Mouse (Mus musculus) spleen, adult 2 months (tissue): ENCODE data around the gene Snx4. TPM values are rescaled to one million over a fixed set of nuclear protein-coding genes. Genes with fewer than 3 reads are reported as not detected.
A peak's percentile ranks its signal among the peaks of the same experiment; 100 is the strongest.

ENCODE experiments used
- DNase-seq, 2 experiments: peaks; one replicate each; pipeline versions ENCODE4 v3.0.0 to v3.0.0-alpha.2; 2012 to 2021; ENCODE audit warnings: low spot score in 2 of 2, low read depth in 1 of 2
- H3K27ac ChIP-seq: fragments of 200-500 bp; 2 replicates; pipeline ENCODE4 v1.5.1; 2012; ENCODE audit warnings: low read length, inconsistent platforms; ENCODE audit not compliant: insufficient read depth
- H3K27me3 ChIP-seq: fragments of 200-500 bp; 2 replicates; pipeline ENCODE4 v1.6.1; 2012; ENCODE audit warnings: mild to moderate bottlenecking, moderate library complexity, low read length, inconsistent platforms; ENCODE audit not compliant: control insufficient read depth, insufficient read depth
- H3K36me3 ChIP-seq: fragments of 200-500 bp; 2 replicates; pipeline ENCODE4 v1.6.1; 2012; ENCODE audit warnings: mild to moderate bottlenecking, low read length, inconsistent platforms; ENCODE audit not compliant: control insufficient read depth, insufficient read depth
- H3K4me1 ChIP-seq: fragments of 200-500 bp; 2 replicates; pipeline ENCODE4 v1.6.1; 2011; ENCODE audit warnings: inconsistent platforms; ENCODE audit not compliant: control insufficient read depth, insufficient read depth, insufficient read length
- H3K4me3 ChIP-seq: fragments of 200-500 bp; 2 replicates; pipeline ENCODE4 v1.5.1; 2011; ENCODE audit warnings: mild to moderate bottlenecking, inconsistent platforms; ENCODE audit not compliant: insufficient read depth, insufficient read length; ENCODE audit errors: extremely low read depth
- CTCF ChIP-seq: fragments of 200-500 bp; IDR thresholded peaks from 2 replicates; pipeline ENCODE4 v1.5.1; 2011; ENCODE audit warnings: mild to moderate bottlenecking, inconsistent platforms; ENCODE audit not compliant: insufficient read depth, insufficient read length, insufficient replicate concordance; ENCODE audit errors: extremely low read depth
- POLR2A ChIP-seq: fragments of 200-500 bp; IDR thresholded peaks from 2 replicates; pipeline ENCODE4 v1.6.1; 2011; ENCODE audit warnings: low read depth, low read length, inconsistent platforms
- WGBS: fragments of 180-500 bp; shearing (Covaris S2); methylation state at CpG from one replicate; pipeline ENCODE4 v1.1.7; 2018; 5-methylcytosine and 5-hydroxymethylcytosine counted together
- polyA plus RNA-seq: library from polyadenylated mRNA; depleted of rRNA; stranded (reverse); fragments of >200 nt; gene quantifications from 2 replicates; pipeline ENCODE4 v1.2.3, GENCODE M21; 2012

Snx4 gene
- polyA plus RNA-seq, 1 experiment: 7.9 TPM

DNA sequence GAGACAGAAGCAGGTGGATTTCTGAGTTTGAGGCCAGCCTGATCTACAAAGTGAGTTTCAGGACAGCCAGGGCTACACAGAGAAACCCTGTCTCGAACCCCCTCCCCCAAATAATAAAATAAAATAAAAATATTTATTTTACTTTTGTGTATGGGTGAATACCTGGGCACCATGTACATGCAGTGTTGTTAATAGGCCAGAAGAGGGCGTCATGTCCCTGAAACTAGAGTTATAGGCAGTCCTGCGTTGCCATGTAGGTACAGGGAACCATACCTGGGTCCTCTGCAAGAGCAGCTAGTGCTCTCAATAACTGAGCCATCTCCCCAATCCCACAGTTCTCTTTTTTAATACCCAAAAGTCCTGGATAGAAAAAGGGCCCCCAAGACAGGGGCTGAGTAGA lies 66.4 kb downstream of the Snx4 start:
- whole genome bisulfite sequencing: 74% methylated on average over 3 of the region's 3 CpGs
- no peak for DNase-seq
- Histone ChIP-seq H3K4me3 (no peak overlapping the region), H3K27me3 (no peaks in the 10 kb centered on the region), H3K36me3 (no peaks in the 10 kb centered on the region), H3K4me1 (no peaks in the 10 kb centered on the region), H3K27ac (no peak overlapping the region)
- TF ChIP-seq POLR2A: no peak
- TF ChIP-seq CTCF: no peak

DNA sequence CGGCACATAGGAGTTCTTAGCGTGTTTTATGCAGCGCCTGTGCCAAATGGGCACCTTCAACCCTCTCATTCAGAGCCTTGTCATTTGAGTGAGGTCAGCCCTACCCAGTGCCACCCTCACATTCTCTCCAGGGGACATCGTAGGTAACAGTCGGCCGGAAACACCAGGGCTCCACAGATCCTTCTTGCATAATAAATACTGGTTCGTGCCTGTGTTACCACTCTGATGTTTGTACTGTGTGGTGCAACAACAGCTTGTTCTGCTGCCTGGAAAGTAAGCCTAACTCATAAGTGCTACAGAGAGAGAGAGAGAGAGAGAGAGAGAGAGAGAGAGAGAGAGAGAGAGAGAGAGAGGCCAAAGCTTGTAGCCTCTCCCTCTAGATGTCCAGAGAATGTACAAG lies 66.8 kb downstream of the Snx4 start:
- H3K36me3 ChIP-seq: no peaks in the 10 kb centered on the region
- 94% methylated on average over 7 of the region's 7 CpGs for WGBS
- H3K27me3 ChIP-seq: no peaks in the 10 kb centered on the region
- H3K4me1 ChIP-seq: no peaks in the 10 kb centered on the region
- TF ChIP-seq POLR2A: no peak
- no peak for DNase-seq
- no peak overlapping the region for H3K4me3 ChIP-seq
- no peak overlapping the region for H3K27ac ChIP-seq

DNA sequence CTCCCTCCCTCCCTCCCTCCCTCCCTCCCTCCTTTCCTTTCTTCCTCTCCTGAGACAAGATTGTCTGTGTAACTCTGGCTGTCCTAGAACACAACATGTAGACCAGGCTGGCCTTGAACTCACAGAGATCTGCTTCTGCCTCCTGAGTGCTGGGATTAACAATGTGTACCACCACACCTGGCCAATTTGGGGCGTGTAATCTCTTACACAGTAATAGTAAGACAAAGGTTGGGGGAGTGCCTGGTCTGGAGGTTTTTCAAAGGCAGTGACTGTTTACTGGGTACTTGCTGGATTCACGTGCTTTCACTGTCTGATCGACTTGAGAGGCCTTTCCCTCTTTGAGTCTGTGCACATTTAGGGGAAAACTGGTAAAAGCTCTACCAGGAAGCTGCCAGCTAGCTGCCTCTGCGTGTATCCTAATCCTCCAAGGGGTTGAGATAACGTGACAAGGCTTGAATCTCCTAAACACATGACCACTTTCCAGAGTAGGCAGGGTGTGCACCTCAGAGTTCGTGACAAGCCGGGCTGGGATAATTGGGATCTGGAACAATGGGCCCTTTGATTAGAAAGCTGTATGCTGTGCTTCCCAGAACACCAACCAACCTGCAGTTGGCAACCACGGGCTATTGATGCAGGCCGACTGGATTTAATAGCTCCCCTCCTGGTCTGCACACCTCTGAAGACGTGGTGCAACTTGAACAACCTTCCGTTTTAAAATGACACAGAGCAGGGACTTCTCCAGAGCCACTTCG lies 74.6 kb downstream of the Snx4 start:
- Histone ChIP-seq H3K27ac (no peak overlapping the region), H3K27me3 (no peaks in the 10 kb centered on the region), H3K4me3 (no peak overlapping the region), H3K36me3 (no peaks in the 10 kb centered on the region), H3K4me1 (no peaks in the 10 kb centered on the region)
- 87% methylated on average over 12 of the region's 12 CpGs for WGBS
- DNase-seq: no peak
- TF ChIP-seq POLR2A (no peak), CTCF (no peak)

DNA sequence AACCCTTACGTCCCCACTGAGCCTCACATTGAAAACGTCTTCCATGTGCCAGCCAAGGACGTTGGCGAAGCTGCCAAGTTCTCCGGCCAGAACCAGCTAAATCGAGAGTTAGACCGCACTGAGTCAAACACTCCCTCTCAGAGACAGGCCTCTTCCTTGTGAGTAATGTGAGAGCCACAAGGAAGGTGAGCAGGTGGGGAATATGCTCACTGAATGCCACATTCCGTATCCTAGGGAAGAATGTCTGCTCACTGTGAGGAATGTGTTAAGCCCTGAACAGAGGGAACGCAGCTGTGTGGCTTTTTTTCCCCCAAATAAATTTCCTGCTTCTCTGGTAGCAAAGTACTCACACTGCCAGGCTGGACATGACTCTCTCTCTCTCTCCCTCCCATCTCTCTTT lies 75.3 kb downstream of the Snx4 start:
- H3K27ac ChIP-seq: no peak overlapping the region
- H3K4me1 ChIP-seq: no peaks in the 10 kb centered on the region
- no peaks in the 10 kb centered on the region for H3K27me3 ChIP-seq
- no peaks in the 10 kb centered on the region for H3K36me3 ChIP-seq
- WGBS: 91% methylated on average over 9 of the region's 9 CpGs
- no peak overlapping the region for H3K4me3 ChIP-seq
- no peak for DNase-seq
- TF ChIP-seq CTCF (no peak), POLR2A (no peak)

DNA sequence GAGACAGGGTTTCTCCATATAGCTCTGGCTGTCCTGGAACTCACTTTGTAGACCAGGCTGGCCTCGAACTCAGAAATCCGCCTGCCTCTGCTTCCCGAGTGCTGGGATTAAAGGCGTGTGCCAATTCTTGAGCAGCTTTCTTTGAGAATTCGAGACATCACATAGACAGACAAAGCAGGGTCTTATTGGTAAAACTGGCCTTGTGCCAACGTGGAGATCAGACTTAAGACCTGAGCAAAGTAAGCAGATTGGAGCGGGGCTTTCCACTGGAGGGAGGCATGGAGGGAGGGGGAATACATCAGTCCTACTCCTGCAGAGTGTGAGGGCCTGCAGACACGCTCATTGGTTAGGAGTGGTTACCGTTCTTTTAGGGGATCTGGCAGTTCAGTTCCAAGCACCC lies 75.9 kb downstream of the Snx4 start:
- no peak overlapping the region for H3K27ac ChIP-seq
- H3K27me3 ChIP-seq: no peaks in the 10 kb centered on the region
- WGBS: 88% methylated on average over 9 of the region's 9 CpGs
- TF ChIP-seq POLR2A: no peak
- no peak for TF ChIP-seq CTCF
- H3K36me3 ChIP-seq: no peaks in the 10 kb centered on the region
- DNase-seq: no peak
- no peak overlapping the region for H3K4me3 ChIP-seq
- no peaks in the 10 kb centered on the region for H3K4me1 ChIP-seq

DNA sequence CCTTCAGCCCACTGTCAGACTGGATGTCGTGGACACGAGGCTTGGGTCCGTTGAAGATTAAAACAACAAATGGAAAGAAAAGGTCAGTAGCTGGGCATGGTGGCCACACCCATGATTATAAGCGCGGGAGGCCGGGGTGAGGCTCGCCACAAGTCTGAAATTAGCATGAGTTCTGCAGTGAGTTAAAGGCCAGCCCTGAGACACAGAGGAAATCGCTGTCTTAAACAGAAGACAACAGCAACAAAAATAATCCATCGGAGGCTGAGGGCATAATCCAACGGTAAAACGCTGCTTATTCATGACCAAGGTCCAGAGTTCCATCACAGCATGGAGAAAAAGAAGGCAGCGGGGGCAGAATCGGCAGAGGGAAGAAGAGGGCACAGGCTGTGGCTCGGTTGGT lies 81.8 kb downstream of the Snx4 start:
- WGBS: 92% methylated on average over 14 of the region's 14 CpGs
- Histone ChIP-seq H3K4me1 (no peaks in the 10 kb centered on the region), H3K27me3 (no peaks in the 10 kb centered on the region), H3K27ac (no peak overlapping the region), H3K36me3 (no peaks in the 10 kb centered on the region), H3K4me3 (no peak overlapping the region)
- no peak for DNase-seq
- TF ChIP-seq CTCF: no peak
- no peak for TF ChIP-seq POLR2A

DNA sequence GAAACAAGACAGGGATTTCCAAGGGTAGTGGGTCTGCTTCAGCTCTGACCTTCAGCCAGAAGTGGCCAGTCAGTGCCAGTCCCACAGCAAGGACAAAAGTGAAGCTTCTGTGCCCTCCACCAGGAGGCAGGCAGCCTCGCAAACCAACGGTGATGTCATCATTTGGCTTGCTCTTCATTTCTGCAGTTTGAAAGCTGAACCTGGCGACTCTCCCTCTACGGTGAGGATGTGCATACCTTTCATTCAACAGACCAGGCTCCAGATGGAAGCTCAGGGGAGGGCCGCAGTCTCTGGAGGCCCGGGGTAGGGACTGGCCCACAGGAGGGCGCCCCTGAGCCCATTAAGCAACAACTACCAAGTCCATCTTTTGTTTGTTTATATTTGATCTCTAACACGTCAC lies 85.9 kb downstream of the Snx4 start:
- H3K27ac ChIP-seq: no peak overlapping the region
- DNase-seq: peak; percentile 29 to 40
- no peaks in the 10 kb centered on the region for H3K36me3 ChIP-seq
- TF ChIP-seq CTCF (peak; percentile 35; the same call in 1 of the 2 replicates), POLR2A (no peak)
- no peaks in the 10 kb centered on the region for H3K27me3 ChIP-seq
- H3K4me1 ChIP-seq: no peaks in the 10 kb centered on the region
- no peak overlapping the region for H3K4me3 ChIP-seq
- 9% methylated on average over 8 of the region's 8 CpGs for WGBS
